In the genomic region with DNA sequence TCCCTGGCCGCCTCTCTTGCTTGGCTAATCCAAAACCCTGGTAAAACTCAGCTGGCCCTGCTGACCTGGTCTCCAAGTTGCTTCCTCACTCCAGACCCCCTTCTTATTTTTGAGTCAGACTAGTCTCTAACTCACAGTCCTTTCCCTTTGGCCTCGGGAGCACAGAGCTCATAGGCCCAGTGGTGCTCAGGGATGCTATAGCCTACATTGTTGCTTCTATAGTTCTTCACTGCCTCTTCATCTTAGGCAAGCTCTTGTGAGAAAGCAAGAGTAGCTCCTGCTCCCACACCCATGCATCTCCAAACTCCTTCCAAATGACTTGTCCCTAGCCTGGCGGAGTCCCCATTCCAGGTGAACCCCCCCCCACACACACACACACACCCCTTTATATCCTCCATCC, we compare ENCODE assay signal across 9 mouse cellular contexts. TPM values are rescaled to one million over a fixed set of nuclear protein-coding genes. Genes with fewer than 3 reads are reported as not detected.
DNase-seq lines count a peak whose midpoint lies in the region; ATAC-seq and TF ChIP-seq lines count a peak whose summit lies in the region.
"Had no signal": no experiment of that assay in that cellular context is flagged by ENCODE, and none has a peak within 500 bp of the region (broad histone marks: within the 10 kb centered on the region; RNA-seq: fewer than 3 reads in every experiment).

No protein-coding gene starts in this region.

- no peaks in the 10 kb centered on the region for H3K9me3 ChIP-seq in heart, embryonic 10.5 days
- no peaks in the 10 kb centered on the region for H3K9me3 ChIP-seq in G1E (replicated peaks)
- H3K9me3 ChIP-seq in forebrain, embryonic 16.5 days (ENCODE audit: control insufficient read depth, low read length), result no peaks in the 10 kb centered on the region
- H3K9me3 ChIP-seq in liver, embryonic 11.5 days (ENCODE audit: control insufficient read depth, low read length), result no peaks in the 10 kb centered on the region
- no peaks in the 10 kb centered on the region for H3K9me3 ChIP-seq in stomach, postnatal 0 days (ENCODE audit: control insufficient read depth, low read length)

- peak overlapping the region; percentile 99; the same call in 1 of the 2 replicates for H3K27ac ChIP-seq in heart, embryonic 10.5 days
- no peak overlapping the region for H3K27ac ChIP-seq in forebrain, embryonic 16.5 days (ENCODE audit: low read length)
- no peak overlapping the region for H3K27ac ChIP-seq in liver, embryonic 11.5 days (ENCODE audit: low read depth, low read length)
- H3K27ac ChIP-seq in stomach, postnatal 0 days (replicated peaks), result no peak overlapping the region

- no peak for ATAC-seq in G1E (ENCODE audit: extremely low read depth, insufficient number of reproducible peaks, low FRiP score, poor library complexity, severe bottlenecking)
- no peak for ATAC-seq in forebrain, embryonic 16.5 days
- no peak for ATAC-seq in liver, embryonic 11.5 days (replicated peaks; ENCODE audit: low FRiP score)
- ATAC-seq in stomach, postnatal 0 days (ENCODE audit: low FRiP score, low TSS enrichment), result no peak

- no peaks in the 10 kb centered on the region for H3K27me3 ChIP-seq in heart, embryonic 10.5 days (ENCODE audit: insufficient read depth, poor library complexity, severe bottlenecking)
- peaks cover 3% of the 10 kb centered on the region for H3K27me3 ChIP-seq in G1E (ENCODE audit: insufficient read depth, low read length)
- H3K27me3 ChIP-seq in forebrain, embryonic 16.5 days (replicated peaks; ENCODE audit: control insufficient read depth, insufficient read depth, low read length), result no peaks in the 10 kb centered on the region
- no peaks in the 10 kb centered on the region for H3K27me3 ChIP-seq in liver, embryonic 11.5 days (replicated peaks; ENCODE audit: control insufficient read depth, insufficient read depth, low read length)
- H3K27me3 ChIP-seq in stomach, postnatal 0 days (ENCODE audit: control insufficient read depth, insufficient read depth, low read length), result no peaks in the 10 kb centered on the region

- H3K4me2 ChIP-seq in forebrain, embryonic 16.5 days (ENCODE audit: low read length), result peak overlapping the region; percentile 97
- H3K4me2 ChIP-seq in liver, embryonic 11.5 days, result peak overlapping the region; percentile 87
- H3K4me2 ChIP-seq in stomach, postnatal 0 days (replicated peaks; ENCODE audit: low read depth), result peak overlapping the region; percentile 85

- TF ChIP-seq EP300 in stomach, postnatal 0 days (optimal IDR thresholded peaks at IDR 0.05), result no peak

- no peak for TF ChIP-seq CTCF in G1E (IDR thresholded peaks at IDR 0.05; ENCODE audit: low read depth, low read length)
- no peak for TF ChIP-seq CTCF in stomach, postnatal 0 days (IDR thresholded peaks at IDR 0.05; ENCODE audit: low read depth)

- WGBS in heart, embryonic 10.5 days, result 65% methylated on average over 3 of the region's 3 CpGs
- 53% methylated on average over 3 of the region's 3 CpGs for WGBS in forebrain, embryonic 16.5 days
- WGBS in liver, embryonic 11.5 days, result 62% methylated on average over 3 of the region's 3 CpGs
- WGBS in stomach, postnatal 0 days, result 57% methylated on average over 3 of the region's 3 CpGs

- peaks cover 37% of the 10 kb centered on the region for H3K36me3 ChIP-seq in heart, embryonic 10.5 days
- H3K36me3 ChIP-seq in G1E (replicated peaks), result peaks cover 47% of the 10 kb centered on the region
- H3K36me3 ChIP-seq in forebrain, embryonic 16.5 days (ENCODE audit: control insufficient read depth, insufficient read depth), result peaks cover 7% of the 10 kb centered on the region
- peaks cover 13% of the 10 kb centered on the region for H3K36me3 ChIP-seq in liver, embryonic 11.5 days (ENCODE audit: control insufficient read depth, insufficient read depth, low read length)
- H3K36me3 ChIP-seq in stomach, postnatal 0 days (ENCODE audit: control insufficient read depth, insufficient read depth, low read length), result peaks cover 9% of the 10 kb centered on the region; the same call in 1 of the 2 replicates

- H3K9ac ChIP-seq in forebrain, embryonic 16.5 days (replicated peaks; ENCODE audit: low read depth, low read length), result peak overlapping the region; percentile 91
- H3K9ac ChIP-seq in liver, embryonic 11.5 days (ENCODE audit: low read depth, low read length), result peak overlapping the region; percentile 83
- peak overlapping the region; percentile 84 for H3K9ac ChIP-seq in stomach, postnatal 0 days (ENCODE audit: low read length)

- H3K4me3 ChIP-seq in heart, embryonic 10.5 days, result peak overlapping the region; percentile 90
- H3K4me3 ChIP-seq in G1E (ENCODE audit: low read depth, low read length), result peak overlapping the region; percentile 85; the same call in 1 of the 2 replicates
- peak overlapping the region; percentile 92 for H3K4me3 ChIP-seq in forebrain, embryonic 16.5 days (replicated peaks; ENCODE audit: low read length)
- H3K4me3 ChIP-seq in liver, embryonic 11.5 days (ENCODE audit: low read depth, low read length), result peak overlapping the region; percentile 75
- H3K4me3 ChIP-seq in stomach, postnatal 0 days (ENCODE audit: low read depth, low read length), result peak overlapping the region; percentile 85

- DNase-seq in heart, embryonic 10.5 days (ENCODE audit: low spot score), result no peak
- DNase-seq in heart, postnatal 4 days, result no peak
- no peak for DNase-seq in G1E (ENCODE audit: low spot score)
- no peak for DNase-seq in liver, embryonic 11.5 days (ENCODE audit: low spot score)
- no peak for DNase-seq in stomach, postnatal 0 days (ENCODE audit: low spot score)
- DNase-seq in urinary bladder, adult 2 months (ENCODE audit: low spot score), result no peak
- DNase-seq in gastrocnemius, adult 18-20 months (ENCODE audit: low spot score), result no peak

- peaks cover 26% of the 10 kb centered on the region for H3K4me1 ChIP-seq in heart, embryonic 10.5 days
- H3K4me1 ChIP-seq in G1E (ENCODE audit: insufficient read depth, low read depth, low read length), result peaks cover 53% of the 10 kb centered on the region
- peaks cover 12% of the 10 kb centered on the region for H3K4me1 ChIP-seq in forebrain, embryonic 16.5 days (replicated peaks; ENCODE audit: control insufficient read depth, insufficient read depth, low read length)
- peaks cover 17% of the 10 kb centered on the region for H3K4me1 ChIP-seq in liver, embryonic 11.5 days (replicated peaks; ENCODE audit: control insufficient read depth, insufficient read depth, low read length)
- no peaks in the 10 kb centered on the region; the same call in 1 of the 2 replicates for H3K4me1 ChIP-seq in stomach, postnatal 0 days (replicated peaks; ENCODE audit: control insufficient read depth, insufficient read depth)

RNA-seq across cellular contexts. Expression of gene Ndufb7, which starts 1.2 kb away (rescaled TPM):
- polyA plus RNA-seq in heart, embryonic 10.5 days (2016; fragmentation: Nextera tagmentation; extraction: Ambion mirVana), result 479 and 560 TPM in 2 replicates
- total RNA-seq in heart, postnatal 4 days (2021), result 100 to 1,000 TPM; 517 to 525 TPM
- total RNA-seq in G1E (2014; fragmentation: Nextera tagmentation), result 37.5 and 68.9 TPM in 2 replicates
- 144 and 194 TPM in 2 replicates for total RNA-seq in G1E (2017)
- 213 and 233 TPM in 2 replicates for polyA plus RNA-seq in G1E (2012)
- 281 and 325 TPM in 2 replicates for polyA plus RNA-seq in forebrain, embryonic 16.5 days (2015; fragmentation: Nextera tagmentation; extraction: Ambion mirVana)
- polyA plus RNA-seq in liver, embryonic 11.5 days (2014; fragmentation: Nextera tagmentation; extraction: Ambion mirVana), result 321 and 354 TPM in 2 replicates
- polyA plus RNA-seq in stomach, postnatal 0 days (2015; fragmentation: Nextera tagmentation; extraction: Ambion mirVana), result 327 and 344 TPM in 2 replicates
- polyA plus RNA-seq in urinary bladder, adult 2 months (2012; rRNA removed), result 241 and 263 TPM in 2 replicates
- total RNA-seq in gastrocnemius, adult 18-20 months (2021), result 100 to 1,000 TPM; 308 to 352 TPM

RNA-seq across cellular contexts. Expression of gene Olfr370, which starts 32.1 kb away (rescaled TPM):
- polyA plus RNA-seq in heart, embryonic 10.5 days (2016; fragmentation: Nextera tagmentation; extraction: Ambion mirVana), result not detected in 2 replicates
- not detected for total RNA-seq in heart, postnatal 4 days (2021)
- total RNA-seq in G1E (2014; fragmentation: Nextera tagmentation) (not detected in 2 replicates), G1E (2017) (0.12 and 0.22 TPM in 2 replicates)
- polyA plus RNA-seq in G1E (2012), result not detected in 2 replicates
- not detected in 2 replicates for polyA plus RNA-seq in forebrain, embryonic 16.5 days (2015; fragmentation: Nextera tagmentation; extraction: Ambion mirVana)
- polyA plus RNA-seq in liver, embryonic 11.5 days (2014; fragmentation: Nextera tagmentation; extraction: Ambion mirVana), result not detected in 2 replicates
- 0.04 TPM in 1 of 2 replicates, not detected in the other for polyA plus RNA-seq in stomach, postnatal 0 days (2015; fragmentation: Nextera tagmentation; extraction: Ambion mirVana)
- polyA plus RNA-seq in urinary bladder, adult 2 months (2012; rRNA removed), result not detected in 2 replicates
- total RNA-seq in gastrocnemius, adult 18-20 months (2021), result not detected
- polyA plus RNA-seq: large intestine, adult 2 months had no signal

RNA-seq across cellular contexts. Expression of gene Tecr, which starts 40.1 kb away (rescaled TPM):
- polyA plus RNA-seq in heart, embryonic 10.5 days (2016; fragmentation: Nextera tagmentation; extraction: Ambion mirVana), result 568 and 608 TPM in 2 replicates
- 100 to 1,000 TPM; 162 to 169 TPM for total RNA-seq in heart, postnatal 4 days (2021)
- total RNA-seq in G1E (2014; fragmentation: Nextera tagmentation), result 305 and 398 TPM in 2 replicates
- 145 and 186 TPM in 2 replicates for total RNA-seq in G1E (2017)
- polyA plus RNA-seq in G1E (2012), result 168 and 216 TPM in 2 replicates
- polyA plus RNA-seq in forebrain, embryonic 16.5 days (2015; fragmentation: Nextera tagmentation; extraction: Ambion mirVana), result 694 and 809 TPM in 2 replicates
- 468 and 475 TPM in 2 replicates for polyA plus RNA-seq in liver, embryonic 11.5 days (2014; fragmentation: Nextera tagmentation; extraction: Ambion mirVana)
- polyA plus RNA-seq in stomach, postnatal 0 days (2015; fragmentation: Nextera tagmentation; extraction: Ambion mirVana), result 413 and 424 TPM in 2 replicates
- polyA plus RNA-seq in urinary bladder, adult 2 months (2012; rRNA removed), result 298 and 313 TPM in 2 replicates
- 100 to 1,000 TPM; 512 to 541 TPM for total RNA-seq in gastrocnemius, adult 18-20 months (2021)

RNA-seq across cellular contexts. Expression of gene Dnajb1, which starts 40.3 kb away (rescaled TPM):
- polyA plus RNA-seq in heart, embryonic 10.5 days (2016; fragmentation: Nextera tagmentation; extraction: Ambion mirVana), result 51.9 and 71.5 TPM in 2 replicates
- total RNA-seq in heart, postnatal 4 days (2021), result 10 to 100 TPM; 21.3 to 22.8 TPM
- 44.4 and 44.8 TPM in 2 replicates for total RNA-seq in G1E (2014; fragmentation: Nextera tagmentation)
- 37.8 and 37.9 TPM in 2 replicates for total RNA-seq in G1E (2017)
- 36.0 and 42.1 TPM in 2 replicates for polyA plus RNA-seq in G1E (2012)
- polyA plus RNA-seq in forebrain, embryonic 16.5 days (2015; fragmentation: Nextera tagmentation; extraction: Ambion mirVana), result 58.6 and 62.3 TPM in 2 replicates
- 75.9 and 77.1 TPM in 2 replicates for polyA plus RNA-seq in liver, embryonic 11.5 days (2014; fragmentation: Nextera tagmentation; extraction: Ambion mirVana)
- 36.9 and 39.9 TPM in 2 replicates for polyA plus RNA-seq in stomach, postnatal 0 days (2015; fragmentation: Nextera tagmentation; extraction: Ambion mirVana)
- 30.7 and 36.8 TPM in 2 replicates for polyA plus RNA-seq in urinary bladder, adult 2 months (2012; rRNA removed)
- 10 to 100 TPM in 1 of 2 experiments, 1 to 10 TPM in 1; 5.9 to 16.7 TPM for total RNA-seq in gastrocnemius, adult 18-20 months (2021)
